Mouse (Mus musculus): Measurements from ENCODE around the gene Grasp. TPM values are rescaled to one million over a fixed set of nuclear protein-coding genes. Genes with fewer than 3 reads are reported as not detected.
A peak's percentile ranks its signal among the peaks of the same experiment; 100 is the strongest.

Gene Grasp
- polyA plus RNA-seq, 1 experiment: 6.2 TPM

DNA sequence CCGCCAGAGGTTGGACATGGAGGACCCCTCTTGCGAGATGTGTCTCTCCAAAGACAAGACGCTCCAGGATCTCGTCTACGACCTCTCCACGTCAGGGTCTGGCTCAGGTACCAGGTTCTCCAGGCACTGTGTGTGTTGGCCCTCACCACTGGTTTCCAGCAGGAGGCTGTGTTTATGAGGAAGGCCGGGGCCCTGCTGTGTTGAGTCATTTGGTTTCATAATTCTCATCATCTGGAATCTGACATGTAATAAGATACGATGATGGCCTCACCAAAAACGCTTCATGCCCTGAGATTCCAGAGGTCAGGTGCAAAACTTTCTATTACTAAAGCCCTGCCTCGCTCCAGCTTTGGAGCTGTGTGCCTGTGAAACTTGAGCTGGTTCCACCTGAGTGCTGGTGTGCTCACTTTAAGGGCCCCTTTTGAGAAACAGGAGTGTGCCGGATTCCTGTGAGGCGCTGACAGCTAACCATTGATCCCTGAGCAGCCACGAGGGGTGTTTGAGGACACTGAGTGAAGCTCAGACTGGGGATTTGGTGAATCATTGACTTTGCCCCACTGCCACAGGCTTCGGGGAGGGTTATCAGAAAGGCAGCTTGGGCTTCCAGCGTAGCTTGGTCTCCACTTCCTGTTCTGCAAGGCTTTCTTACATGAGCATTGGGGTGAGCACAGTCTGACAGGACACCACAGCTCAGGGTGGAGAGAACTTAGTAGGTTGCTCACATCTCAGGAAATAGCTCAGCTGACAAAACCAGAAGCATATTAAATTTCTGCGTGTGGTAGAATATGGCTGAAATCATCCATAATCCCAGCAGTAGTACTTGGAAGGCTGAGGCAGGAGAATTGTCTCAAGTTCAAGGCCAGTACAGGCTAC lies 28.8 kb upstream of the Grasp start:
- WGBS: 46% methylated on average over 16 of the region's 16 CpGs
- H3K27ac ChIP-seq (ENCODE audit: insufficient read depth, low read depth, low read length): peak overlapping the region; percentile 84
- DNase-seq: peak; percentile 95
- TF ChIP-seq POLR2A (IDR thresholded peaks at IDR 0.05; ENCODE audit: low read depth, low read length) (no peak), CTCF (conservative IDR thresholded peaks at IDR 0.05; ENCODE audit: insufficient read depth, insufficient read length, low read depth, low read length) (0 out of 2 replicates have a peak, but pooled peaks have one; percentile 0)
- no peaks in the 10 kb centered on the region for H3K27me3 ChIP-seq (replicated peaks; ENCODE audit: control insufficient read depth, insufficient read depth, low read length)
- H3K36me3 ChIP-seq (ENCODE audit: control insufficient read depth, insufficient read depth, low read length): no peaks in the 10 kb centered on the region; the same call in 1 of the 2 replicates
- H3K4me1 ChIP-seq (ENCODE audit: control insufficient read depth, insufficient read depth, low read length): peaks cover 68% of the 10 kb centered on the region
- no peak overlapping the region for H3K4me3 ChIP-seq (ENCODE audit: insufficient read depth, low read depth, low read length)

DNA sequence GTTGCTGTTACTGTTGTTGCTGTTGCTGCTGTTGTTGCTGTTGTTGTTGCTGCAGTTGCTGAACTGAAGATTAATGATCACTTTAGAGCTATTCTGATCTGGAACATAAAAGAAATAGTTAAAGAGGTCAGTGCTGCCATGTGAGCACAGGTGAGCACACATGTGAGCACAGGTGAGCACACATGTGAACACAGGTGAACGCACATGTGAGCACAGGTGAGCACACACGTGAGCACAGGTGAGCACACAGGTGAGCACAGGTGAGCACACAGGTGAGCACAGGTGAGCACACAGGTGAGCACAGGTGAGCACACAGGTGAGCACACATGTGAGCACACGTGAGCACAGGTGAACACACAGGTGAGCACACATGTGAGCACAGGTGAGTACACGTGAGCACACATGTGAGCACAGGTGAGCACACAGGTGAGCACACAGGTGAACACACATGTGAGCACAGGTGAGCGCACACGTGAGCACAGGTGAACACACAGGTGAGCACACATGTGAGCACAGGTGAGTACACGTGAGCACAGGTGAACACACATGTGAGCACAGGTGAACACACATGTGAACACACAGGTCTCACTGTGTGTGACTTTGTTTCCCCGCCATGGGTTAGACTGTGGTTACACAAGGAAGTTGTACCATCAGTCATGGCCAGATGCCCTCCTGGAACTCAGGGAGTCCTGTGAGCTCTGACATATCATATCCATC lies 27.8 kb upstream of the Grasp start:
- peak overlapping the region; percentile 77 for H3K27ac ChIP-seq (ENCODE audit: insufficient read depth, low read depth, low read length)
- H3K27me3 ChIP-seq (replicated peaks; ENCODE audit: control insufficient read depth, insufficient read depth, low read length): no peaks in the 10 kb centered on the region
- H3K36me3 ChIP-seq (ENCODE audit: control insufficient read depth, insufficient read depth, low read length): no peaks in the 10 kb centered on the region; the same call in none of the 2 replicates

DNA sequence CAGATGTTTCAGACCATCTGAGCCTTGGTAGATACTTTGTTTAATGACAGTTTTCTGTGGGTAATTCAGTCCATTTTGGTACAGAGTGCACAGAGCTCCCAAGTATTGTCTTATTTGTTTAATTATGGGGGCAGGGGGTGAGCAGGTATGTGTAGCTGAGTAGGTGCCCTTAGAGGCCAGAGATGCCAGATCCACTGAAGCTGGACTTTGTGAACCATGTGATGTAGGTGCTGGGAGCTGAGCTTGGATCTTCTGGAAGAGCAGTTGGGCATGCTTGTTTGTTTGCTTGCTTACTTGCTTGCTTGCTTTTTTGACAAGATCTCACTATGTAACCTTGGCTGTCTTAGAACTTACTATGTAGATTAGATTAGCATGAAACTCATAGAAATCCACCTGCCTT lies 27.0 kb upstream of the Grasp start:
- no peak for TF ChIP-seq CTCF (conservative IDR thresholded peaks at IDR 0.05; ENCODE audit: insufficient read depth, insufficient read length, low read depth, low read length)
- no peak for TF ChIP-seq POLR2A (IDR thresholded peaks at IDR 0.05; ENCODE audit: low read depth, low read length)
- peak overlapping the region; percentile 57 for H3K27ac ChIP-seq (ENCODE audit: insufficient read depth, low read depth, low read length)
- DNase-seq: peak; percentile 66
- no peaks in the 10 kb centered on the region; the same call in none of the 2 replicates for H3K36me3 ChIP-seq (ENCODE audit: control insufficient read depth, insufficient read depth, low read length)
- no peak overlapping the region for H3K4me3 ChIP-seq (ENCODE audit: insufficient read depth, low read depth, low read length)
- H3K4me1 ChIP-seq (ENCODE audit: control insufficient read depth, insufficient read depth, low read length): peaks cover 56% of the 10 kb centered on the region
- no peaks in the 10 kb centered on the region for H3K27me3 ChIP-seq (replicated peaks; ENCODE audit: control insufficient read depth, insufficient read depth, low read length)

More for the DNA sequence above, 27.8 kb upstream of the Grasp start:
- WGBS: 88% methylated on average over 8 of the region's 8 CpGs
- TF ChIP-seq CTCF (conservative IDR thresholded peaks at IDR 0.05; ENCODE audit: insufficient read depth, insufficient read length, low read depth, low read length) (no peak), POLR2A (IDR thresholded peaks at IDR 0.05; ENCODE audit: low read depth, low read length) (no peak)
- Histone ChIP-seq H3K4me1 (ENCODE audit: control insufficient read depth, insufficient read depth, low read length) (peaks cover 60% of the 10 kb centered on the region), H3K4me3 (ENCODE audit: insufficient read depth, low read depth, low read length) (no peak overlapping the region)
- no peak for DNase-seq

DNA sequence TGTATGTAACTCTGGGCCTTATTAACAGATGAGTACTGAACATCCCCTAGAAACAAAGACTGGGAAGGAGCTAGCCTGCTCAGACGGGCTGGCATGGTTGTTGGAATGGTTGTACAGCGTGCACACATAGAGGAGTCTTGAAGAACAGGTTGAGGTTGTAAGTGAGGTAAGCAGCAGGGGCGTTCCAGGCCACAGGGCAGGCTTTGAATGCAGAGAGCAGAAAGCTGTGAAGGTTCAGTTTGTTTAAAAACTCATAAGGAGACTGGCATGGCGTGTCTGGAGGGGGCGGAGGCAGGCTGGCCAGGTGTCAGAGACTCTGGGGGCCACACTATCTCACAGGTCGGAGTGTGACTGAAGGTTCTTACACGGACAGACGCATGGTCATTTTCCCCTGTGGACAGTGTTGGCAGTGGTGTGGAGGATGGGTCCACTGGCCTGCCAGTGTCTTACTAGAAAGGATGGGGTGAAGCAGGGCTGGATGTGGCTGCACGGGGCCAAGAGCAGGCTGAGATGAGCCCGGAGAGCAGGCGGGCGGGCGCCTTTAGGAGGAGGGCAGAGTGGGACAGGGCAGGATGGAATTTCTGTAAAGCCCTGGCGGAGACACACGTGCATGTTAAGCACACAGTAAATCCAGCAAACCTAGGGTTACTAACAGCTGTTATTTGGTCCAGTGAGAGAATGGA lies 26.4 kb upstream of the Grasp start:
- Histone ChIP-seq H3K4me3 (ENCODE audit: insufficient read depth, low read depth, low read length) (no peak overlapping the region), H3K27ac (ENCODE audit: insufficient read depth, low read depth, low read length) (peak overlapping the region; percentile 57), H3K27me3 (replicated peaks; ENCODE audit: control insufficient read depth, insufficient read depth, low read length) (no peaks in the 10 kb centered on the region), H3K36me3 (ENCODE audit: control insufficient read depth, insufficient read depth, low read length) (no peaks in the 10 kb centered on the region; the same call in none of the 2 replicates), H3K4me1 (ENCODE audit: control insufficient read depth, insufficient read depth, low read length) (peaks cover 51% of the 10 kb centered on the region)
- TF ChIP-seq POLR2A (IDR thresholded peaks at IDR 0.05; ENCODE audit: low read depth, low read length): no peak
- TF ChIP-seq CTCF (conservative IDR thresholded peaks at IDR 0.05; ENCODE audit: insufficient read depth, insufficient read length, low read depth, low read length): no peak
- 49% methylated on average over 15 of the region's 15 CpGs for WGBS
- DNase-seq: peak; percentile 65

DNA sequence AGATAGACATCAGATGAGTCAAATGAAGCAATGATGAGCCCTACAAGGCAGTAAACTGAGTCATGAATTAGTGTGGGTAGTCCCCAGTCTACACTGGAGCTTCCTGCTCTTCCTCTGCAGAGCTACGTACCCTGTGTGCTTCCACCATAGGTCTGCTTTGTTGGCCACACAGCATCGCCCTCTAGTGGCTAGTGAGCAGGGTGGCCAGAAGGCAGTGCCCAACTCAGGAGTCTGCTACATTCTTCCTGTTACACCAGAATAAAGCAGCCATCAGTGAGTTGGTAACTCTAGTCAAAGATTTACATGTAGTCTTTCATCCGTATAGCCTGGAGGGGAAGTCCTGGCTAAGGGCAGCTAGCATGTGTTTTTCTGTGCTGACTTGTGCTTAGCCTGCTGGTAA lies 25.8 kb upstream of the Grasp start:
- TF ChIP-seq POLR2A (IDR thresholded peaks at IDR 0.05; ENCODE audit: low read depth, low read length) (no peak), CTCF (conservative IDR thresholded peaks at IDR 0.05; ENCODE audit: insufficient read depth, insufficient read length, low read depth, low read length) (peak; percentile 99; the same call in 1 of the 2 replicates)
- Histone ChIP-seq H3K27ac (ENCODE audit: insufficient read depth, low read depth, low read length) (peak overlapping the region; percentile 57; the same call in 1 of the 2 replicates), H3K27me3 (replicated peaks; ENCODE audit: control insufficient read depth, insufficient read depth, low read length) (no peaks in the 10 kb centered on the region), H3K36me3 (ENCODE audit: control insufficient read depth, insufficient read depth, low read length) (no peaks in the 10 kb centered on the region; the same call in none of the 2 replicates), H3K4me3 (ENCODE audit: insufficient read depth, low read depth, low read length) (no peak overlapping the region), H3K4me1 (ENCODE audit: control insufficient read depth, insufficient read depth, low read length) (peaks cover 45% of the 10 kb centered on the region)
- WGBS: 7% methylated on average over 3 of the region's 3 CpGs
- DNase-seq: peak; percentile 93

DNA sequence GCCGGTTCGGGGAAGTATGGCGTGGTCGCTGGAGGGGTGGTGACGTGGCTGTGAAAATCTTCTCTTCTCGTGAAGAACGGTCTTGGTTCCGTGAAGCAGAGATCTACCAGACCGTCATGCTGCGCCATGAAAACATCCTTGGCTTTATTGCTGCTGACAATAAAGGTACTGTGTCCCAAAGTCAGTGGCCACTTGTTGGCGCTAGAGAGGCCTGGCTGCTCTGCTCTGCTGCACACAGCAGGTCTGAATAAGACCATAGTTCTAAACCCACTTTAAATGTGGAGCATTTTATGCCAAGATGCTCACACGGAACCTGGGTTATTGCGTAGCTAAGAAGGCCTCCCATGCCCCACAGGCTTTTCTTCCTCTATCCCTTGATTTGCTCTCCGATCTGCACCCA lies 25.1 kb upstream of the Grasp start:
- Histone ChIP-seq H3K27me3 (replicated peaks; ENCODE audit: control insufficient read depth, insufficient read depth, low read length) (no peaks in the 10 kb centered on the region), H3K4me1 (ENCODE audit: control insufficient read depth, insufficient read depth, low read length) (peaks cover 39% of the 10 kb centered on the region), H3K36me3 (ENCODE audit: control insufficient read depth, insufficient read depth, low read length) (no peaks in the 10 kb centered on the region; the same call in none of the 2 replicates), H3K27ac (ENCODE audit: insufficient read depth, low read depth, low read length) (no peak overlapping the region), H3K4me3 (ENCODE audit: insufficient read depth, low read depth, low read length) (no peak overlapping the region)
- DNase-seq: no peak
- 72% methylated on average over 14 of the region's 14 CpGs for whole genome bisulfite sequencing
- TF ChIP-seq POLR2A (IDR thresholded peaks at IDR 0.05; ENCODE audit: low read depth, low read length) (no peak), CTCF (conservative IDR thresholded peaks at IDR 0.05; ENCODE audit: insufficient read depth, insufficient read length, low read depth, low read length) (no peak; the same call in 1 of the 2 replicates)
